Mouse (Mus musculus): ENCODE results near the gene Dapk3. TPM values are rescaled to one million over a fixed set of nuclear protein-coding genes. Genes with fewer than 3 reads are reported as not detected.
A peak's percentile ranks its signal among the peaks of the same experiment; 100 is the strongest.

Dapk3 gene
- polyA plus RNA-seq (2012; rRNA removed) = 58.0 and 84.5 TPM in 2 replicates

- Histone ChIP-seq H3K4me1 (ENCODE audit: control insufficient read depth, insufficient read depth, insufficient read length) (peaks cover 11% of the 10 kb centered on the region; the same call in 1 of the 2 replicates), H3K36me3 (ENCODE audit: control insufficient read depth, insufficient read depth, low read length) (peaks cover 56% of the 10 kb centered on the region), H3K27ac (ENCODE audit: insufficient read depth, low read length) (peak within 1 kb of the TSS; percentile 93), H3K4me3 (ENCODE audit: extremely low read depth, insufficient read depth, insufficient read length) (peak within 1 kb of the TSS; percentile 85), H3K27me3 (ENCODE audit: control insufficient read depth, insufficient read depth, low read length) (no peaks in the 10 kb centered on the region)
- WGBS = 10% methylated on average over 53 of the region's 53 CpGs
- peak; percentile 91 to 99 for DNase-seq (ENCODE audit: low read depth in 1 of 2, low spot score in 2 of 2)
- TF ChIP-seq POLR2A (IDR thresholded peaks at IDR 0.05; ENCODE audit: low read depth, low read length) (peak; percentile 21; the same call in 1 of the 2 replicates), CTCF (IDR thresholded peaks at IDR 0.05; ENCODE audit: extremely low read depth, insufficient read depth, insufficient read length, insufficient replicate concordance) (no peak)
Measured at GRCm38 (mm10) chr10:81182336-81183333, at the start of gene Dapk3. TSS of gene Dapk3 (plus strand) at chr10:81183005.

- peak; percentile 74 to 92 for DNase-seq (ENCODE audit: low read depth in 1 of 2, low spot score in 2 of 2)
- H3K27ac ChIP-seq (ENCODE audit: insufficient read depth, low read length) = peak overlapping the region; percentile 95
- peak overlapping the region; percentile 46 for H3K4me3 ChIP-seq (ENCODE audit: extremely low read depth, insufficient read depth, insufficient read length)
- H3K27me3 ChIP-seq (ENCODE audit: control insufficient read depth, insufficient read depth, low read length) = no peaks in the 10 kb centered on the region
- WGBS = 3% methylated on average over 16 of the region's 16 CpGs
- TF ChIP-seq POLR2A (IDR thresholded peaks at IDR 0.05; ENCODE audit: low read depth, low read length) = no peak; the same call in 1 of the 2 replicates
- peaks cover 20% of the 10 kb centered on the region for H3K4me1 ChIP-seq (ENCODE audit: control insufficient read depth, insufficient read depth, insufficient read length)
- no peaks in the 10 kb centered on the region for H3K36me3 ChIP-seq (ENCODE audit: control insufficient read depth, insufficient read depth, low read length)
Measured at GRCm38 (mm10) chr10:81134181-81134587, 48.6 kb upstream of the Dapk3 start.

GRCm38 (mm10) chr10:81134966-81135681, 47.7 kb upstream of the Dapk3 start, which contains the start of gene Zbtb7a:
TSS of gene Zbtb7a (plus strand) at chr10:81135220.
- no peaks in the 10 kb centered on the region for H3K27me3 ChIP-seq (ENCODE audit: control insufficient read depth, insufficient read depth, low read length)
- H3K27ac ChIP-seq (ENCODE audit: insufficient read depth, low read length) = peak within 1 kb of the TSS; percentile 95
- TF ChIP-seq CTCF (IDR thresholded peaks at IDR 0.05; ENCODE audit: extremely low read depth, insufficient read depth, insufficient read length, insufficient replicate concordance) = no peak
- TF ChIP-seq POLR2A (IDR thresholded peaks at IDR 0.05; ENCODE audit: low read depth, low read length) = no peak
- 2% methylated on average over 41 of the region's 41 CpGs for WGBS
- no peak for DNase-seq (ENCODE audit: low read depth in 1 of 2, low spot score in 2 of 2)
- H3K4me1 ChIP-seq (ENCODE audit: control insufficient read depth, insufficient read depth, insufficient read length) = peaks cover 25% of the 10 kb centered on the region
- peak within 1 kb of the TSS; percentile 81 for H3K4me3 ChIP-seq (ENCODE audit: extremely low read depth, insufficient read depth, insufficient read length)
- H3K36me3 ChIP-seq (ENCODE audit: control insufficient read depth, insufficient read depth, low read length) = no peaks in the 10 kb centered on the region

- H3K36me3 ChIP-seq (ENCODE audit: control insufficient read depth, insufficient read depth, low read length) = no peaks in the 10 kb centered on the region
- H3K27ac ChIP-seq (ENCODE audit: insufficient read depth, low read length) = peak overlapping the region; percentile 95
- TF ChIP-seq CTCF (IDR thresholded peaks at IDR 0.05; ENCODE audit: extremely low read depth, insufficient read depth, insufficient read length, insufficient replicate concordance) (no peak), POLR2A (IDR thresholded peaks at IDR 0.05; ENCODE audit: low read depth, low read length) (peak; percentile 71)
- peak; percentile 52 to 70 for DNase-seq (ENCODE audit: low read depth in 1 of 2, low spot score in 2 of 2)
- no peaks in the 10 kb centered on the region for H3K27me3 ChIP-seq (ENCODE audit: control insufficient read depth, insufficient read depth, low read length)
- WGBS = under 1% methylated on average over 81 of the region's 86 CpGs
- peaks cover 33% of the 10 kb centered on the region for H3K4me1 ChIP-seq (ENCODE audit: control insufficient read depth, insufficient read depth, insufficient read length)
- peak overlapping the region; percentile 81 for H3K4me3 ChIP-seq (ENCODE audit: extremely low read depth, insufficient read depth, insufficient read length)
Measured at GRCm38 (mm10) chr10:81135831-81136705, 46.7 kb upstream of the Dapk3 start.

GRCm38 (mm10) chr10:81136706-81137231, 46.0 kb upstream of the Dapk3 start:
- peaks cover 39% of the 10 kb centered on the region for H3K4me1 ChIP-seq (ENCODE audit: control insufficient read depth, insufficient read depth, insufficient read length)
- DNase-seq (ENCODE audit: low read depth in 1 of 2, low spot score in 2 of 2) = peak in 1 of 2 experiments; percentile 72
- H3K36me3 ChIP-seq (ENCODE audit: control insufficient read depth, insufficient read depth, low read length) = no peaks in the 10 kb centered on the region
- WGBS = under 1% methylated on average over 48 of the region's 50 CpGs
- H3K27me3 ChIP-seq (ENCODE audit: control insufficient read depth, insufficient read depth, low read length) = no peaks in the 10 kb centered on the region
- H3K27ac ChIP-seq (ENCODE audit: insufficient read depth, low read length) = peak overlapping the region; percentile 95
- no peak for TF ChIP-seq CTCF (IDR thresholded peaks at IDR 0.05; ENCODE audit: extremely low read depth, insufficient read depth, insufficient read length, insufficient replicate concordance)
- no peak for TF ChIP-seq POLR2A (IDR thresholded peaks at IDR 0.05; ENCODE audit: low read depth, low read length)
- peak overlapping the region; percentile 81 for H3K4me3 ChIP-seq (ENCODE audit: extremely low read depth, insufficient read depth, insufficient read length)
